Mouse (Mus musculus): ENCODE data around the gene Muc3a. TPM values are rescaled to one million over a fixed set of nuclear protein-coding genes. Genes with fewer than 3 reads are reported as not detected.

The Muc3a gene
- polyA plus RNA-seq (2015; fragmentation: Nextera tagmentation; extraction: Ambion mirVana): 0.44 and 0.50 TPM in 2 replicates

- H3K36me3 ChIP-seq (ENCODE audit: control insufficient read depth, insufficient read depth, low read length): no peaks in the 10 kb centered on the region
- 70% methylated on average over 2 of the region's 2 CpGs for WGBS
- H3K4me1 ChIP-seq (ENCODE audit: control insufficient read depth, insufficient read depth, low read length): no peaks in the 10 kb centered on the region
- no peaks in the 10 kb centered on the region for H3K9me3 ChIP-seq (replicated peaks; ENCODE audit: control insufficient read depth, low read length, poor library complexity, severe bottlenecking)
- H3K4me2 ChIP-seq (ENCODE audit: low read length): no peak within 1 kb of the TSS
- H3K9ac ChIP-seq (ENCODE audit: low read depth, low read length): no peak within 1 kb of the TSS
- no peaks in the 10 kb centered on the region for H3K27me3 ChIP-seq (ENCODE audit: control insufficient read depth, insufficient read depth, low read depth, low read length)
- no peak within 1 kb of the TSS for H3K27ac ChIP-seq (ENCODE audit: low read length)
- no peak within 1 kb of the TSS for H3K4me3 ChIP-seq (ENCODE audit: low read depth, low read length)
- no peak for ATAC-seq
These were observed at the start of gene Muc3a for GRCm38 (mm10) chr5:137212289-137212688. Gene Muc3a (minus strand): TSS chr5:137212389.

GRCm38 (mm10) chr5:137211114-137211829 lies 917 bp downstream of the Muc3a start:
- WGBS: 24% methylated on average over 17 of the region's 17 CpGs
- no peaks in the 10 kb centered on the region for H3K36me3 ChIP-seq (ENCODE audit: control insufficient read depth, insufficient read depth, low read length)
- H3K4me1 ChIP-seq (ENCODE audit: control insufficient read depth, insufficient read depth, low read length): no peaks in the 10 kb centered on the region
- no peaks in the 10 kb centered on the region for H3K9me3 ChIP-seq (replicated peaks; ENCODE audit: control insufficient read depth, low read length, poor library complexity, severe bottlenecking)
- H3K9ac ChIP-seq (ENCODE audit: low read depth, low read length): no peak overlapping the region
- H3K27ac ChIP-seq (ENCODE audit: low read length): no peak overlapping the region
- no peak overlapping the region for H3K4me3 ChIP-seq (ENCODE audit: low read depth, low read length)
- H3K4me2 ChIP-seq (ENCODE audit: low read length): no peak overlapping the region
- no peaks in the 10 kb centered on the region for H3K27me3 ChIP-seq (ENCODE audit: control insufficient read depth, insufficient read depth, low read depth, low read length)
- ATAC-seq: no peak

- no peak for ATAC-seq
- H3K4me2 ChIP-seq (ENCODE audit: low read length): no peak overlapping the region
- H3K27me3 ChIP-seq (ENCODE audit: control insufficient read depth, insufficient read depth, low read depth, low read length): no peaks in the 10 kb centered on the region
- no peaks in the 10 kb centered on the region for H3K4me1 ChIP-seq (ENCODE audit: control insufficient read depth, insufficient read depth, low read length)
- 70% methylated on average over 8 of the region's 8 CpGs for WGBS
- no peak overlapping the region for H3K9ac ChIP-seq (ENCODE audit: low read depth, low read length)
- H3K27ac ChIP-seq (ENCODE audit: low read length): no peak overlapping the region
- H3K4me3 ChIP-seq (ENCODE audit: low read depth, low read length): no peak overlapping the region
- no peaks in the 10 kb centered on the region for H3K36me3 ChIP-seq (ENCODE audit: control insufficient read depth, insufficient read depth, low read length)
- no peaks in the 10 kb centered on the region for H3K9me3 ChIP-seq (replicated peaks; ENCODE audit: control insufficient read depth, low read length, poor library complexity, severe bottlenecking)
These were observed 1.5 kb downstream of the Muc3a start for GRCm38 (mm10) chr5:137210689-137211088.

GRCm38 (mm10) chr5:137205301-137205700 lies 6.9 kb downstream of the Muc3a start:
- H3K9me3 ChIP-seq (replicated peaks; ENCODE audit: control insufficient read depth, low read length, poor library complexity, severe bottlenecking): no peaks in the 10 kb centered on the region
- H3K4me1 ChIP-seq (ENCODE audit: control insufficient read depth, insufficient read depth, low read length): no peaks in the 10 kb centered on the region
- no peak overlapping the region for H3K4me3 ChIP-seq (ENCODE audit: low read depth, low read length)
- 88% methylated on average over 3 of the region's 3 CpGs for WGBS
- no peak overlapping the region for H3K9ac ChIP-seq (ENCODE audit: low read depth, low read length)
- H3K27ac ChIP-seq (ENCODE audit: low read length): no peak overlapping the region
- H3K36me3 ChIP-seq (ENCODE audit: control insufficient read depth, insufficient read depth, low read length): no peaks in the 10 kb centered on the region
- ATAC-seq: no peak
- no peaks in the 10 kb centered on the region for H3K27me3 ChIP-seq (ENCODE audit: control insufficient read depth, insufficient read depth, low read depth, low read length)
- H3K4me2 ChIP-seq (ENCODE audit: low read length): no peak overlapping the region

GRCm38 (mm10) chr5:137194488-137195120 lies 17.6 kb downstream of the Muc3a start:
- ATAC-seq: no peak
- Histone ChIP-seq H3K9ac (ENCODE audit: low read depth, low read length) (no peak overlapping the region), H3K4me2 (ENCODE audit: low read length) (no peak overlapping the region), H3K27ac (ENCODE audit: low read length) (no peak overlapping the region), H3K36me3 (ENCODE audit: control insufficient read depth, insufficient read depth, low read length) (no peaks in the 10 kb centered on the region), H3K27me3 (ENCODE audit: control insufficient read depth, insufficient read depth, low read depth, low read length) (no peaks in the 10 kb centered on the region), H3K4me3 (ENCODE audit: low read depth, low read length) (no peak overlapping the region), H3K4me1 (ENCODE audit: control insufficient read depth, insufficient read depth, low read length) (no peaks in the 10 kb centered on the region), H3K9me3 (replicated peaks; ENCODE audit: control insufficient read depth, low read length, poor library complexity, severe bottlenecking) (no peaks in the 10 kb centered on the region)
- 76% methylated on average over 8 of the region's 8 CpGs for WGBS

- 72% methylated on average over 8 of the region's 8 CpGs for WGBS
- no peak for ATAC-seq
These were observed 18.8 kb downstream of the Muc3a start for GRCm38 (mm10) chr5:137193279-137193952.

GRCm38 (mm10) chr5:137189326-137189725 lies 22.9 kb downstream of the Muc3a start:
- no peaks in the 10 kb centered on the region for H3K36me3 ChIP-seq (ENCODE audit: control insufficient read depth, insufficient read depth, low read length)
- peak overlapping the region; percentile 72 for H3K4me2 ChIP-seq (ENCODE audit: low read length)
- no peak for ATAC-seq
- H3K27me3 ChIP-seq (ENCODE audit: control insufficient read depth, insufficient read depth, low read depth, low read length): no peaks in the 10 kb centered on the region
- WGBS: 3% methylated on average over 34 of the region's 34 CpGs
- no peaks in the 10 kb centered on the region for H3K9me3 ChIP-seq (replicated peaks; ENCODE audit: control insufficient read depth, low read length, poor library complexity, severe bottlenecking)
- peak overlapping the region; percentile 51 for H3K4me3 ChIP-seq (ENCODE audit: low read depth, low read length)
- peak overlapping the region; percentile 64 for H3K27ac ChIP-seq (ENCODE audit: low read length)
- H3K4me1 ChIP-seq (ENCODE audit: control insufficient read depth, insufficient read depth, low read length): no peaks in the 10 kb centered on the region
- peak overlapping the region; percentile 78 for H3K9ac ChIP-seq (ENCODE audit: low read depth, low read length)

More at GRCm38 (mm10) chr5:137193279-137193952, 18.8 kb downstream of the Muc3a start:
- no peak overlapping the region for H3K4me2 ChIP-seq (ENCODE audit: low read length)
- H3K9ac ChIP-seq (ENCODE audit: low read depth, low read length): no peak overlapping the region
- H3K9me3 ChIP-seq (replicated peaks; ENCODE audit: control insufficient read depth, low read length, poor library complexity, severe bottlenecking): no peaks in the 10 kb centered on the region
- no peaks in the 10 kb centered on the region for H3K27me3 ChIP-seq (ENCODE audit: control insufficient read depth, insufficient read depth, low read depth, low read length)
- no peak overlapping the region for H3K27ac ChIP-seq (ENCODE audit: low read length)
- H3K36me3 ChIP-seq (ENCODE audit: control insufficient read depth, insufficient read depth, low read length): no peaks in the 10 kb centered on the region
- H3K4me3 ChIP-seq (ENCODE audit: low read depth, low read length): no peak overlapping the region
- H3K4me1 ChIP-seq (ENCODE audit: control insufficient read depth, insufficient read depth, low read length): no peaks in the 10 kb centered on the region

- Histone ChIP-seq H3K9ac (ENCODE audit: low read depth, low read length) (no peak overlapping the region), H3K9me3 (replicated peaks; ENCODE audit: control insufficient read depth, low read length, poor library complexity, severe bottlenecking) (no peaks in the 10 kb centered on the region), H3K4me3 (ENCODE audit: low read depth, low read length) (no peak overlapping the region), H3K4me1 (ENCODE audit: control insufficient read depth, insufficient read depth, low read length) (no peaks in the 10 kb centered on the region), H3K4me2 (ENCODE audit: low read length) (no peak overlapping the region), H3K27ac (ENCODE audit: low read length) (no peak overlapping the region), H3K27me3 (ENCODE audit: control insufficient read depth, insufficient read depth, low read depth, low read length) (no peaks in the 10 kb centered on the region), H3K36me3 (ENCODE audit: control insufficient read depth, insufficient read depth, low read length) (no peaks in the 10 kb centered on the region)
- WGBS: 83% methylated on average over 8 of the region's 8 CpGs
- ATAC-seq: no peak
These were observed 26.8 kb downstream of the Muc3a start for GRCm38 (mm10) chr5:137185362-137185761.
